Mouse (Mus musculus): ENCODE measurements around the gene Ap1s3. TPM values are rescaled to one million over a fixed set of nuclear protein-coding genes. Genes with fewer than 3 reads are reported as not detected.

Gene Ap1s3
- polyA plus RNA-seq, 1 experiment from 2014 or later: 0.16 TPM

- Histone ChIP-seq H3K27me3 (ENCODE audit: control insufficient read depth, insufficient read depth, low read depth, low read length) (no peaks in the 10 kb centered on the region), H3K9ac (ENCODE audit: low read depth, low read length) (no peak overlapping the region), H3K9me3 (replicated peaks; ENCODE audit: control insufficient read depth, low read length, poor library complexity, severe bottlenecking) (no peaks in the 10 kb centered on the region), H3K36me3 (ENCODE audit: control insufficient read depth, insufficient read depth, low read length) (no peaks in the 10 kb centered on the region), H3K4me2 (ENCODE audit: low read length) (no peak overlapping the region), H3K27ac (ENCODE audit: low read length) (no peak overlapping the region), H3K4me1 (ENCODE audit: control insufficient read depth, insufficient read depth, low read length) (no peaks in the 10 kb centered on the region; the same call in 1 of the 2 replicates), H3K4me3 (ENCODE audit: low read depth, low read length) (no peak overlapping the region)
- 92% methylated on average over 4 of the region's 4 CpGs for whole genome bisulfite sequencing
- no peak for ATAC-seq
Observed at GRCm38 (mm10) chr1:79592721-79593277, 79.0 kb downstream of the Ap1s3 start.

- Histone ChIP-seq H3K27ac (ENCODE audit: low read length) (no peak overlapping the region), H3K4me1 (ENCODE audit: control insufficient read depth, insufficient read depth, low read length) (no peaks in the 10 kb centered on the region; the same call in 1 of the 2 replicates), H3K4me2 (ENCODE audit: low read length) (no peak overlapping the region), H3K9me3 (replicated peaks; ENCODE audit: control insufficient read depth, low read length, poor library complexity, severe bottlenecking) (no peaks in the 10 kb centered on the region), H3K27me3 (ENCODE audit: control insufficient read depth, insufficient read depth, low read depth, low read length) (no peaks in the 10 kb centered on the region), H3K9ac (ENCODE audit: low read depth, low read length) (no peak overlapping the region), H3K4me3 (ENCODE audit: low read depth, low read length) (no peak overlapping the region), H3K36me3 (ENCODE audit: control insufficient read depth, insufficient read depth, low read length) (no peaks in the 10 kb centered on the region)
- 94% methylated on average over 1 of the region's 1 CpGs for WGBS
- no peak for ATAC-seq
Observed at GRCm38 (mm10) chr1:79591091-79591490, 80.7 kb downstream of the Ap1s3 start.

- no peak overlapping the region for H3K27ac ChIP-seq (ENCODE audit: low read length)
- no peaks in the 10 kb centered on the region for H3K27me3 ChIP-seq (ENCODE audit: control insufficient read depth, insufficient read depth, low read depth, low read length)
- no peak overlapping the region for H3K9ac ChIP-seq (ENCODE audit: low read depth, low read length)
- ATAC-seq: no peak
- no peak overlapping the region for H3K4me3 ChIP-seq (ENCODE audit: low read depth, low read length)
- 87% methylated on average over 4 of the region's 4 CpGs for WGBS
- H3K36me3 ChIP-seq (ENCODE audit: control insufficient read depth, insufficient read depth, low read length): no peaks in the 10 kb centered on the region
- H3K4me1 ChIP-seq (ENCODE audit: control insufficient read depth, insufficient read depth, low read length): no peaks in the 10 kb centered on the region; the same call in 1 of the 2 replicates
- no peak overlapping the region for H3K4me2 ChIP-seq (ENCODE audit: low read length)
- H3K9me3 ChIP-seq (replicated peaks; ENCODE audit: control insufficient read depth, low read length, poor library complexity, severe bottlenecking): no peaks in the 10 kb centered on the region
Observed at GRCm38 (mm10) chr1:79589971-79590763, 81.6 kb downstream of the Ap1s3 start.

- 48% methylated on average over 6 of the region's 6 CpGs for WGBS
- no peak overlapping the region for H3K9ac ChIP-seq (ENCODE audit: low read depth, low read length)
- H3K9me3 ChIP-seq (replicated peaks; ENCODE audit: control insufficient read depth, low read length, poor library complexity, severe bottlenecking): no peaks in the 10 kb centered on the region
- H3K27me3 ChIP-seq (ENCODE audit: control insufficient read depth, insufficient read depth, low read depth, low read length): no peaks in the 10 kb centered on the region
- H3K4me3 ChIP-seq (ENCODE audit: low read depth, low read length): no peak overlapping the region
- no peak for ATAC-seq
- H3K27ac ChIP-seq (ENCODE audit: low read length): no peak overlapping the region
- H3K4me2 ChIP-seq (ENCODE audit: low read length): no peak overlapping the region
- no peaks in the 10 kb centered on the region; the same call in 1 of the 2 replicates for H3K4me1 ChIP-seq (ENCODE audit: control insufficient read depth, insufficient read depth, low read length)
- H3K36me3 ChIP-seq (ENCODE audit: control insufficient read depth, insufficient read depth, low read length): no peaks in the 10 kb centered on the region
Observed at GRCm38 (mm10) chr1:79589424-79589823, 82.3 kb downstream of the Ap1s3 start.

GRCm38 (mm10) chr1:79581136-79581679 lies 90.6 kb downstream of the Ap1s3 start:
- Histone ChIP-seq H3K4me1 (ENCODE audit: control insufficient read depth, insufficient read depth, low read length) (peaks cover 8% of the 10 kb centered on the region), H3K4me3 (ENCODE audit: low read depth, low read length) (peak overlapping the region; percentile 48), H3K36me3 (ENCODE audit: control insufficient read depth, insufficient read depth, low read length) (no peaks in the 10 kb centered on the region), H3K4me2 (ENCODE audit: low read length) (peak overlapping the region; percentile 73), H3K27ac (ENCODE audit: low read length) (peak overlapping the region; percentile 94), H3K27me3 (ENCODE audit: control insufficient read depth, insufficient read depth, low read depth, low read length) (no peaks in the 10 kb centered on the region), H3K9ac (ENCODE audit: low read depth, low read length) (peak overlapping the region; percentile 78), H3K9me3 (replicated peaks; ENCODE audit: control insufficient read depth, low read length, poor library complexity, severe bottlenecking) (no peaks in the 10 kb centered on the region)
- ATAC-seq: peak; percentile 93
- WGBS: 1% methylated on average over 15 of the region's 15 CpGs

- no peaks in the 10 kb centered on the region for H3K27me3 ChIP-seq (ENCODE audit: control insufficient read depth, insufficient read depth, low read depth, low read length)
- no peak overlapping the region for H3K27ac ChIP-seq (ENCODE audit: low read length)
- peaks cover 8% of the 10 kb centered on the region for H3K4me1 ChIP-seq (ENCODE audit: control insufficient read depth, insufficient read depth, low read length)
- no peaks in the 10 kb centered on the region for H3K9me3 ChIP-seq (replicated peaks; ENCODE audit: control insufficient read depth, low read length, poor library complexity, severe bottlenecking)
- no peak for ATAC-seq
- H3K9ac ChIP-seq (ENCODE audit: low read depth, low read length): no peak overlapping the region
- whole genome bisulfite sequencing: 85% methylated on average over 3 of the region's 3 CpGs
- no peak overlapping the region for H3K4me3 ChIP-seq (ENCODE audit: low read depth, low read length)
- H3K4me2 ChIP-seq (ENCODE audit: low read length): no peak overlapping the region
- H3K36me3 ChIP-seq (ENCODE audit: control insufficient read depth, insufficient read depth, low read length): no peaks in the 10 kb centered on the region
Observed at GRCm38 (mm10) chr1:79577357-79577756, 94.4 kb downstream of the Ap1s3 start.

GRCm38 (mm10) chr1:79571912-79572311 lies 99.9 kb downstream of the Ap1s3 start:
- H3K36me3 ChIP-seq (ENCODE audit: control insufficient read depth, insufficient read depth, low read length): no peaks in the 10 kb centered on the region
- H3K27me3 ChIP-seq (ENCODE audit: control insufficient read depth, insufficient read depth, low read depth, low read length): no peaks in the 10 kb centered on the region
- no peak overlapping the region for H3K4me3 ChIP-seq (ENCODE audit: low read depth, low read length)
- H3K4me2 ChIP-seq (ENCODE audit: low read length): no peak overlapping the region
- H3K9me3 ChIP-seq (replicated peaks; ENCODE audit: control insufficient read depth, low read length, poor library complexity, severe bottlenecking): no peaks in the 10 kb centered on the region
- no peak for ATAC-seq
- 86% methylated on average over 4 of the region's 4 CpGs for WGBS
- H3K9ac ChIP-seq (ENCODE audit: low read depth, low read length): no peak overlapping the region
- no peaks in the 10 kb centered on the region for H3K4me1 ChIP-seq (ENCODE audit: control insufficient read depth, insufficient read depth, low read length)
- H3K27ac ChIP-seq (ENCODE audit: low read length): no peak overlapping the region

GRCm38 (mm10) chr1:79571126-79571525 lies 100.6 kb downstream of the Ap1s3 start:
- H3K27ac ChIP-seq (ENCODE audit: low read length): no peak overlapping the region
- ATAC-seq: no peak
- H3K27me3 ChIP-seq (ENCODE audit: control insufficient read depth, insufficient read depth, low read depth, low read length): no peaks in the 10 kb centered on the region
- 31% methylated on average over 6 of the region's 6 CpGs for WGBS
- no peaks in the 10 kb centered on the region for H3K4me1 ChIP-seq (ENCODE audit: control insufficient read depth, insufficient read depth, low read length)
- H3K4me3 ChIP-seq (ENCODE audit: low read depth, low read length): no peak overlapping the region
- no peak overlapping the region for H3K9ac ChIP-seq (ENCODE audit: low read depth, low read length)
- no peaks in the 10 kb centered on the region for H3K9me3 ChIP-seq (replicated peaks; ENCODE audit: control insufficient read depth, low read length, poor library complexity, severe bottlenecking)
- H3K4me2 ChIP-seq (ENCODE audit: low read length): no peak overlapping the region
- no peaks in the 10 kb centered on the region for H3K36me3 ChIP-seq (ENCODE audit: control insufficient read depth, insufficient read depth, low read length)

- no peak overlapping the region for H3K4me3 ChIP-seq (ENCODE audit: low read depth, low read length)
- no peak overlapping the region for H3K9ac ChIP-seq (ENCODE audit: low read depth, low read length)
- no peak for ATAC-seq
- H3K4me2 ChIP-seq (ENCODE audit: low read length): no peak overlapping the region
- H3K27ac ChIP-seq (ENCODE audit: low read length): no peak overlapping the region
- H3K36me3 ChIP-seq (ENCODE audit: control insufficient read depth, insufficient read depth, low read length): no peaks in the 10 kb centered on the region
- H3K27me3 ChIP-seq (ENCODE audit: control insufficient read depth, insufficient read depth, low read depth, low read length): no peaks in the 10 kb centered on the region
- 86% methylated on average over 5 of the region's 5 CpGs for whole genome bisulfite sequencing
- no peaks in the 10 kb centered on the region for H3K9me3 ChIP-seq (replicated peaks; ENCODE audit: control insufficient read depth, low read length, poor library complexity, severe bottlenecking)
- no peaks in the 10 kb centered on the region for H3K4me1 ChIP-seq (ENCODE audit: control insufficient read depth, insufficient read depth, low read length)
Observed at GRCm38 (mm10) chr1:79561186-79561585, 110.6 kb downstream of the Ap1s3 start.

Data from midbrain, embryonic 16.5 days (tissue).